Mouse (Mus musculus): Measurements from ENCODE around the gene Tmem176b.
A peak's percentile ranks its signal among the peaks of the same experiment; 100 is the strongest.
"Not testable (repeated sequence)": the region's sequence is repeated elsewhere in the genome, so short reads cannot be mapped to it uniquely, and the experiment has no call there.

Tmem176b gene

GRCm38 (mm10) chr6:48840973-48841625 is at the start of gene Tmem176b:
Tmem176b (minus strand) TSS chr6:48841496.
- DNase-seq (ENCODE audit: low read depth): no peak

GRCm38 (mm10) chr6:48876510-48877135 is 35.3 kb upstream of the Tmem176b start:
- DNase-seq (ENCODE audit: low read depth): no peak

GRCm38 (mm10) chr6:48875515-48875914 is 34.2 kb upstream of the Tmem176b start:
- no peak for DNase-seq (ENCODE audit: low read depth)

GRCm38 (mm10) chr6:48874576-48874975 is 33.3 kb upstream of the Tmem176b start:
- no peak for DNase-seq (ENCODE audit: low read depth)

GRCm38 (mm10) chr6:48872596-48872995 is 31.3 kb upstream of the Tmem176b start, which contains the start of gene Aoc1:
Aoc1 (plus strand) TSS chr6:48872896.
- no peak for DNase-seq (ENCODE audit: low read depth)

- no peak for DNase-seq (ENCODE audit: low read depth)
Observed at GRCm38 (mm10) chr6:48869774-48870173, 28.5 kb upstream of the Tmem176b start.

GRCm38 (mm10) chr6:48867158-48867557 is 25.9 kb upstream of the Tmem176b start:
- no peak for DNase-seq (ENCODE audit: low read depth)

GRCm38 (mm10) chr6:48866355-48866950 is 25.2 kb upstream of the Tmem176b start:
- not testable (repeated sequence) for DNase-seq (ENCODE audit: low read depth)

- DNase-seq (ENCODE audit: low read depth): no peak
Observed at GRCm38 (mm10) chr6:48865152-48865745, 24.0 kb upstream of the Tmem176b start.

- DNase-seq (ENCODE audit: low read depth): no peak
Observed at GRCm38 (mm10) chr6:48864723-48865122, 23.4 kb upstream of the Tmem176b start.

- DNase-seq (ENCODE audit: low read depth): no peak
Observed at GRCm38 (mm10) chr6:48864181-48864580, 22.9 kb upstream of the Tmem176b start.

GRCm38 (mm10) chr6:48863488-48863887 is 22.2 kb upstream of the Tmem176b start:
- no peak for DNase-seq (ENCODE audit: low read depth)

- no peak for DNase-seq (ENCODE audit: low read depth)
Observed at GRCm38 (mm10) chr6:48862816-48863215, 21.5 kb upstream of the Tmem176b start.

- DNase-seq (ENCODE audit: low read depth): no peak
Observed at GRCm38 (mm10) chr6:48861616-48862280, 20.5 kb upstream of the Tmem176b start.

GRCm38 (mm10) chr6:48860851-48861250 is 19.6 kb upstream of the Tmem176b start:
- DNase-seq (ENCODE audit: low read depth): no peak

- DNase-seq (ENCODE audit: low read depth): peak; percentile 74
Observed at GRCm38 (mm10) chr6:48860130-48860815, 19.0 kb upstream of the Tmem176b start.

- DNase-seq (ENCODE audit: low read depth): peak; percentile 49
Observed at GRCm38 (mm10) chr6:48857613-48858302, 16.5 kb upstream of the Tmem176b start.

GRCm38 (mm10) chr6:48854155-48854554 is 12.9 kb upstream of the Tmem176b start:
- peak; percentile 32 for DNase-seq (ENCODE audit: low read depth)

- no peak for DNase-seq (ENCODE audit: low read depth)
Observed at GRCm38 (mm10) chr6:48851820-48852491, 10.7 kb upstream of the Tmem176b start.

- no peak for DNase-seq (ENCODE audit: low read depth)
Observed at GRCm38 (mm10) chr6:48845086-48845485, 3.8 kb upstream of the Tmem176b start.

Data from induced T-regulatory cell, adult 2 months (primary cell).